Mouse (Mus musculus) brown adipose tissue, adult 24 weeks (tissue): ENCODE measurements at regions not wholly inside any gene's neighbourhood (a gene's known extent, or its start where the extent isn't known, plus 50 kb on each side); places are given as distances from the start of the nearest gene placed in this dataset.
"Not testable (repeated sequence)": the region's sequence is repeated elsewhere in the genome, so short reads cannot be mapped to it uniquely, and the experiment has no call there.

Experiments
- H3K27ac ChIP-seq: fragments of 200-500 bp; replicated peaks from 2 replicates; pipeline ENCODE4 v1.5.1; 2012; ENCODE audit warnings: low read depth, mild to moderate bottlenecking, low read length
- H3K4me1 ChIP-seq: fragments of 200-500 bp; 2 replicates; pipeline ENCODE4 v1.6.1; 2012; ENCODE audit warnings: low read length, mixed read lengths; ENCODE audit not compliant: control insufficient read depth, insufficient read depth, insufficient read length
- H3K4me3 ChIP-seq: fragments of 200-500 bp; 2 replicates; pipeline ENCODE4 v1.5.1; 2012; ENCODE audit warnings: low read depth, mild to moderate bottlenecking, low read length, moderate library complexity; ENCODE audit not compliant: insufficient read depth

GRCm38 (mm10) chr4:64432097-64432496, 385.3 kb upstream of the Tnc start:
- H3K4me1 ChIP-seq = no peaks in the 10 kb centered on the region
- no peak overlapping the region for H3K4me3 ChIP-seq
- no peak overlapping the region for H3K27ac ChIP-seq

- Histone ChIP-seq H3K27ac (no peak overlapping the region), H3K4me3 (no peak overlapping the region), H3K4me1 (no peaks in the 10 kb centered on the region; the same call in 1 of the 2 replicates)
Measured at GRCm38 (mm10) chr4:64437744-64438594, 391.2 kb upstream of the Tnc start.

- H3K4me3 ChIP-seq = no peak overlapping the region
- H3K27ac ChIP-seq = no peak overlapping the region
- H3K4me1 ChIP-seq = no peaks in the 10 kb centered on the region
Measured at GRCm38 (mm10) chr4:64451442-64451841, 404.6 kb upstream of the Tnc start.

- Histone ChIP-seq H3K27ac (no peak overlapping the region), H3K4me1 (no peaks in the 10 kb centered on the region), H3K4me3 (no peak overlapping the region)
Measured at GRCm38 (mm10) chr4:64451946-64452345, 405.1 kb upstream of the Tnc start.

GRCm38 (mm10) chr4:64492260-64492962, 445.6 kb upstream of the Tnc start:
- Histone ChIP-seq H3K4me3 (no peak overlapping the region), H3K27ac (no peak overlapping the region), H3K4me1 (no peaks in the 10 kb centered on the region)

GRCm38 (mm10) chr4:64497759-64498158, 450.9 kb upstream of the Tnc start:
- not testable (repeated sequence) for H3K4me1 ChIP-seq, H3K4me3 ChIP-seq, H3K27ac ChIP-seq

DNA sequence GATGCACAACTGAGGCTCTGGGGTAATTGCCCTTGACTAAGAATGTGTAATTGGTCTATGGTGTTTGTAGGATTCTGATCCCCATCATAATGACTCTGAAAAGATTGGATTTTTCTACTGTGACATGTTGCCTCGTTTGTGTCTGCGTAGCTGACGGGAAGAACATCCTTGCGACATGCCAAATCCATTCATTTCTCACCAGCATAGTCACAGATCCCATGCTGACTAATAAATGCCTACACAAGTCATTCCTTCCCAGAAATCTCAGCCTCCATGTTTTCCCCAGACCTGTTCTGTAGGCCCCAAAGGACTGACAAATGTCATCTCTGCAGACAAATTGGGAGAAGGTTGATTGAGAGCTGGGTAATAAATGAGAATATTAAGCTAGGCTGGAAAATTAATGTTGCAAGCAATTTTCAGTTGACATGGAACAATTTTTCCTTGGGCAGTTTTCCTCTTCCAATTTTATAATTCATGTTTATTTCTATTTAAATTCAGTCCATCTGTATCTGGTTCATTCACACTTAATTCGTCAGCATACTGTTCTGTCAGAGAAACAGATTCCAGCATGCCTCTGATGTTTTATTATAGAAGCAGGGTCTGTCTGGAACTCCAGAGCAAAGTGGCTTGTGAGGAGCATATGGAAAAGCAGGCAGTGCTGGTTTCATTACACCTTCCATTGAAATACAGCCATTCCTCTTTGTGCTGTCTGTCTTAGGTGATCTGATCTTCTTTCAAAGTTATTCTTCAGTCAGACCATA, 454.0 kb upstream of the Tnc start:
- Histone ChIP-seq H3K27ac (no peak overlapping the region), H3K4me1 (no peaks in the 10 kb centered on the region), H3K4me3 (no peak overlapping the region)

DNA sequence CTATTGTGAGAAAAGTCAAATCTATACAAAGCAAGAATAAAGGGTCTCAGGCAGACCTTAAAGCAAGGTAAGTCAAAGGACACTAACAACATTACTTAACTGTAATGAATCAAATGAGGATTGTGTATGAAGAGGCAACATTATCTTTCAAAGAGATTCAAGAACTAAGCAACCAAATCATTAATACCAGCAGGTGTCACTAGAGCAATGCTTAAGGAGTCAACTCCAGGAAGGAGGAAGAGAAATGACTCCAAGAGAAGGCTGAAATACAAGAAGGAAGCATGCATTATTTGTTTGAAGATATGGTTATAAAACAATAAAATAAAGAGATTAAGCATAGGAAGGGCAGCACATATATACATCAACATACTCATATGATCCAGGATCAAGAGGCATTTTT, 475.1 kb upstream of the Tnc start:
- no peaks in the 10 kb centered on the region for H3K4me1 ChIP-seq
- H3K4me3 ChIP-seq = no peak overlapping the region
- no peak overlapping the region for H3K27ac ChIP-seq

DNA sequence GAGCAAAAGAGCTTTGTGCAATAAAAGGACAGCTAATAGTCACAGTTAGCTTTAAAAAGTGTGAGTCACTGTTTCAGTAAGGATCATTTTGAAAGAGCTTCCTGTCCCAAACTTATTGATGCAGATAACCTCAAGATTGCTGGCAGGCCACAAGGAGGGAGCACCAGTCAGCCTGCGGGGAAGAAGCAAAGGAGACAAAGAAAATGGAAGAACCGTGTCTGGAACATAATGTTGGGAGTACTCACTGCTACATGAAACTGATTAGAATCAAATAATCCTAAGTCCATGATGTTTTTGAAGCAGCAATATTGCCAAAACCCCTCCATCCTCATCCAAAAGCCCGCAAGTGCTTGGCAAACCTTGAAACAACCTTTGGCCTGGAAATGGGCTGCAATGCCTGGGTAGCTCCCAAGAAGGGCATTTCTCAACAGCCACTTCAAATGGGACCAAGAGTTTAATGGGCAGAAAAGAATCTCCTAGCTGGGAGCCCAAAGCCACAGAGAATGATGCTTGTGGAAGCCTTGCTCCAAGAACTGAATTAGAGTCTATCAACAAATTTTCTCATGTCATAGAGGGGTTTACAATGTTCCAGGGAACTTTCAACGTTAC, 481.0 kb upstream of the Tnc start:
- H3K4me1 ChIP-seq = no peaks in the 10 kb centered on the region
- no peak overlapping the region for H3K27ac ChIP-seq
- H3K4me3 ChIP-seq = no peak overlapping the region

DNA sequence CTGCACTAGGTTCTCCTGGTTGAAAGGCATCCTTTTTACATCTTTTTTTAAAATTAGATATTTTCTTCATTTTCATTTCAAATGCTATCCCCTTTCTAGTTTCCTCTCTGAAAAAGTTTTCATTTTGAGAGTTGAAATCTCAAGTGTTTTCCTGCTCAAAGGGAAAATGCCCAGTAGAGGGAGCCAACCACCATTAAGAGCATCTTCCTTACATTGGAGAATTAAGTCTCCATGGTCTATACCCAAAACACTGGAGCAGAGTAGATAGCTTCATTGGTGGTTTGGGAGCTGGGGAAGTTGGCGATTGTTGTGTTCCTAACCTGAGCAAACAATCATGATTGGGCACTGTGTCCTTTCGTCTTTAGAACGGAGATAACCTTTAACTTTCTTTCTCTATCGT, 483.8 kb upstream of the Tnc start:
- no peaks in the 10 kb centered on the region for H3K4me1 ChIP-seq
- no peak overlapping the region for H3K4me3 ChIP-seq
- H3K27ac ChIP-seq = no peak overlapping the region

DNA sequence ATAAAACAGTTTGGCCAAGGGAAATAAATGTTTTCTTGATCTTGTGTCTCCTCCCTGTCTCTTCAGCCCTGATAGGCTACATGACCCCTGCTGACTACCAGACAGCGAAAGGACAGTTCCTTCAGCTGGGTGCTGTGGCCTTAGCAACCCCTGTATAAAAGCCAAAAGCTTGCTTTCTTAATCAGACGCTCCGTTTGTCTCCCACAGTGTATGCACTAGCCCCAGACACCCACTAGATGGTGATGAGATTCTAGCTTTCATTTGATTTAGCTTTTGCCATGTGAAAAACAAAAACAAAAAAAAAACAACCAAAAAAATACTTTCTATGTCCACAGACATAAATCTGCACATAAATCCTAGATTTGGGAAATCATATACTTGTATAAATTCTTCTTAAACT, 486.2 kb upstream of the Tnc start:
- Histone ChIP-seq H3K4me3 (no peak overlapping the region), H3K4me1 (no peaks in the 10 kb centered on the region), H3K27ac (no peak overlapping the region)

DNA sequence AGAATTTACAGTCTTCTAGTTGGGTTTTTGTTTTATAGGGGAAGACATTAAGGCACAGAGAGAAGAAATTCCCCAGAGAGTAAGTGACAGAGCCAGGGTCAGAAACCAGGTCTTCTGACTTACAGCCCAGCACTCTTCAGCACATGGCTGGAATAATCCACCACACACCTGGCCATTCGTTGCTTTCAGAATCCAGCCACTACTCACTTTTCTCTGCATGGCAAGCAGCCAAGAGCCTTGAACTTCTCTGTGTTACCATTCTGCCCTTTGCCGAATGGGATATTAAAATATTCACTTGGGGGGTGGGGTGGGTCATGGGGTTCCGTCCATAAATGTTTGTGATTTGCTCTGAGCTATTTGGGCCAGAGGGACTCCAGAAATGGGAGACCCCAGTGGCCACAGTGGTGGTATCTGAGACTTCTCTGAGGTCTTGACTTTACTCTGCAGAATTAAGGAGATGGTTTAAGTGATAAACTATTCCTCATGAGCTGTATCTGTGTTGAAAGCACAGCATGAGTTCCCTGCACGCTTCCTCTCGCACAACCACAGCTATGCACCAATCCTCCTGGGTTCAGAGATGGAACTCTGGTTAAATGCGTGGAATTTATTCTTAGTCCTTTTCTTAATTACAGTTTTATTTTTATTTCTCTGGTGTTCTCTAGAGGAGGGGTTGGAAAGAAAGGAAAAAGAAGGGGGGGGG, 488.9 kb upstream of the Tnc start:
- Histone ChIP-seq H3K4me1 (no peaks in the 10 kb centered on the region), H3K27ac (no peak overlapping the region), H3K4me3 (no peak overlapping the region)

DNA sequence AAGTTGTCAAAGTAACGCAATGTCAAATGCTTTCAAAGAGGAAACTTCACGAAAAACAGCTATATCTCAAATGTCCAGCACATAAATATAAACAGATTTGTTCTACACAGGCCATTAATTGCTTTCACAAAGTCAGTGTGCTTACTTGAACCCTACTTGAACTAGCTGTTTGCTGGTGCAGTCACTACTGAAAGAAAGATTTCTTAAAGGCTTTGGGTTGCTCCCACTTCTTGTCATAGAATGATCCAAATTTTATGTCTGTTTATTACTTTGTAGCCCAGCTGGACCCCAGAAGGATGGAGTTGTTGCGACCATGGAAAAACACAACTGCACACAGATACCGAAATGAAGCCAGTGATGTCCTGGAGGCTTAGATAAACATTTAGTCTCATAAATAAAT, 491.2 kb upstream of the Tnc start:
- Histone ChIP-seq H3K27ac (no peak overlapping the region), H3K4me1 (no peaks in the 10 kb centered on the region), H3K4me3 (no peak overlapping the region)

DNA sequence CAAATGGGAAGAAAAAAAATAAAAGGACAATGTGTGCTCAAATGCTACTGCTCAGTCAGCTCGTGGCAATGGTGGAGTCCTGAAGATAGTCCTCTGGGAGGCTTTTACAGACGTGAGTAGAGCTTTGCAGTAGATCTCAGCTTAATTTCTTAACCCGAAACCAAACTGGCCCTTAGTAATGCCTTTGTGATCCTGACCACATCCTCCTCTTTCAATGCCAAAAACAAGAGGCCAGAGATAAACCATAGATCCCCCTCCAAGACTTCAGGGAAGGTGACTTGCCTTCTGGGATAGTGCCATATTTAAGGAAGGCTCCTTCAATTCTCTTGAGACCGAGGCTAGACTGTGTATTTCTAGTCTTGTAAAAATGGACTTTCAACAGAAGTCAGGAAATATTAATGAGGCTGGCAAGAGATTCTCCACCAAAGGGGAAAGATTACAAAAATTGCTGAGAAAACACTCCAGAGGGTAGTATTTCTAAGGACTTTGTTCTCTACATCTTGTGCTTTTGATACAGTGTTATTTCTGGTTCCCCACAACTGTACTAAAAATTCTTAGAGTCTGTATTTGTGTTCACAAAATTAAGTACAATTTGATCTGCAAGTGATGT, 497.9 kb upstream of the Tnc start:
- Histone ChIP-seq H3K27ac (no peak overlapping the region), H3K4me1 (no peaks in the 10 kb centered on the region), H3K4me3 (no peak overlapping the region)
